Mouse (Mus musculus) skeletal muscle tissue, adult 2 months (tissue): ENCODE measurements at regions not wholly inside any gene's neighbourhood (a gene's known extent, or its start where the extent isn't known, plus 50 kb on each side); places are given as distances from the start of the nearest gene placed in this dataset.

Experiments used
- DNase-seq: peaks from one replicate; pipeline ENCODE4 v3.0.0-alpha.2; 2012; ENCODE audit warnings: low read depth, low spot score

DNA sequence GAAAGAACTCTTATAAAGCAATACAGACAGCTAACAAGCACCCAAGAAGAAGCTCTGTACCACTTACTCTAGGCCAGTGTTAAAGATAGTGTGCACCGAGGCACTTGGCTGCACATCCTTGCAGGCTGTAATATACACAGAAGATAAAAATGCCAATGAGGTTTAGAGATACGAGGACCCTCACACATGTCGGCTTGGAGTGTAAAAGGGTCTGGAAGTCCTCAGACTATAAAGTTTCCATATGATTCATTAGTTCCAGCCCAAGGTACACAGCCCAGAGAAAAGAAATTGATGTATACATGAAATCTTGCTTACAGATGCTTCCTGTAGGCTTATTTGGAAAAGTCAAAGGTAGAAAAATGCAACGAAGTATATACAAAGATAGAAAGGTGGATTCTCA is 800.3 kb upstream of the Lrrc6 start:
- DNase-seq: no peak

DNA sequence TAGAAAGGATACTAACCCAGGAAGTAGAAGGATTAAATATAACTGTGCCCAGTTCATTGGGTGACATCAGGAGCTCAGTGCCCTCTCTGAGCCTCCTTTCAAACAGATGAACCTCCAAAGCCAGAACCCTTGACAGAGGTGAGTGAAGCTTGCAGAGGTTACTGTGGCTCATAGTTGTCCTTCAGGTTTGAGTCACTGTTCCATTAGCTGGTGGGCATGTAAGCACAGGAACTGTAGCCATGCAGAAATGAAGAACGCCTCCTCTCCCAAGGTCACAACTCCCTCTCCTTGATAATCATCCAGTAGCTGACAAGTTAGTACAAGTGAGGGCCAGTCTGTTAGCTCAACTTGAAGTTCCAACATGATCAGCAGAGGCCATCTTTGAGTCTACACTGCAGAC is 794.1 kb upstream of the Lrrc6 start:
- no peak for DNase-seq

DNA sequence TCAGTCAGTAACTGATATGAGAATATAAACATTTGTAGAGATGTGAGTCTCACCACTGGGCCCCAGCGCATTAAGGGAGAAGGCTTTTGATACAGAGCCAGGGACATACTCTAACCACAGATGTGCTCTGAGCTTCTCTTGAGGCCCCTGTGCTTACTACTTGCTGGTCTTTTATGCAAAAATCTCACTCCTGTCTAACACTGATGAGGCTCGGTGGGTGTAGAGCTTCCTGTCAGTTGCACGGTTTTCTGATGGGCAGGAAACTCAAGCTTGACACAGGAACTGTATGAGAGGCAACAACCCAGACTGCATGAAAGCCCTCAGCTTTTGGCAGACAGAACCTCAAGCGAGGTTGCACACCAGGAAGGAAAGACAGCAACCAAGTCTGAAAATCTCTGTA is 789.0 kb upstream of the Lrrc6 start:
- DNase-seq: no peak

DNA sequence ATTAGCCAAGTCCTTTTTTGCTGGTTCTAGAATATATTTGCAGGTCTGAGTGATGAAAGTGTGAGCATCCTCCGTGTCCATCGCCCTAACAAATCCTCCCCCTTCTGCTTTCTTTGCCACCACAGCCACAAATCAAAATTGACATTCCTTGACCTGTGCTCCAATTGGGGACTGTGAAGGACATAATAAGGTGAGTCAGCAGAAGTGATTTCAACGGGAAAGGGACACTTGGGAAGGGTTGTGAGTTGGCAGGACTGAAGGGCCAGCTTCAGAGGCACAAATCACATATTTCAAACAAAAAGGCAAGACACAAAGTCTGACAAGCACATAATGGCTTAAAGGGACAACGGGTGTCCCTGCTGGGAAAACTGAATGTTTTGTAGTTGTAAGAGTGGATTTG is 784.2 kb upstream of the Lrrc6 start:
- no peak for DNase-seq

DNA sequence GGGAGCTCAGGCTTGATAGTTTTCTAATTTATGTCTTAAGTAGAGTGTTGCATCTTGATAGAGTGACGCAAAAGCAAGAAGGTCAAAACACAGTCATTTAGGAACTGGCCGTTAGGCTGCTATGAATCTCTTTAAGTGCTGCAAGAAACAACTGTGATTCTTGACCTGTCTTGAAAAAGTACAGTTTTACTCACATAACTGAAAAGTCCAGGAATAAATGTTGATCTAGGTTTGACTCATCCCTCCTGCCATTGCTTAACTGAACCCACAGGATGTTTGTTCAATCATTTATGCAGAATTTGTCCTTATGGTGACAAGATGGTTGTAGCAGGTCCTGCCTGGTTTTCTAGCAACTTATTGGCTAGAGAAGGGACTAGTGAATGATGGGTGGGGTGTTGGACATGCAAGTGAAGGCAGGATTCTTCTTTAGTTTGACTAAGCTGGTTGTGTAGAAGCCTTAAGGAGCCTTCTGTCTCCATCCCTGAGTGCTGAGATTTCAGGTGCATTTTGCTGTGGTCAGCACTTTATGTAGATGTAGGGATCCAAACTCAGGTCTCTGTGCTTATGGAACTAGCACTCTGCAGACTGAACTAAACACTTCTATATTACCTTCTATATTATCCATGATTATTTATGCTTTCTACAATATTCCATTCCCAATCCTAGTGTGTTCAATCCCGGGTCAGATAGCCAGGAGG is 782.7 kb upstream of the Lrrc6 start:
- no peak for DNase-seq

DNA sequence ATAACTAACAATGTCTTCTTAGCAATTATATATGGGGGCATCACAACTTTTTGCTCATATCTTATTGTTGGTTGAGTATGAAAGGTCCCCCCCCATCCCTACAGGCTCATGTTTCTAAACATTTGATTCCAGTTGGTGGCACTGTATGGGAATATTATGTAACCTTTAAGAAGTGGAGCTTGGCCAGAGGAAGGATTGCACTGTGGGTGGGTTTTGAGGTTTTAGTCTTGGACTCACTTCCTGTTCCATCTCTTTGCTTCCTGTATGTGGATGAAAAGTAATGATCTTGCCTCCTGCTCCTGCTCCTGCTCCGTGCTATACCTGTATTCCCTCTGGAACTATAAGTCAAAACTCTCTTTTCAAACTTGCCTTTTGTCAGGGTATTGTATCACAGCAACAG is 778.2 kb upstream of the Lrrc6 start:
- no peak for DNase-seq

DNA sequence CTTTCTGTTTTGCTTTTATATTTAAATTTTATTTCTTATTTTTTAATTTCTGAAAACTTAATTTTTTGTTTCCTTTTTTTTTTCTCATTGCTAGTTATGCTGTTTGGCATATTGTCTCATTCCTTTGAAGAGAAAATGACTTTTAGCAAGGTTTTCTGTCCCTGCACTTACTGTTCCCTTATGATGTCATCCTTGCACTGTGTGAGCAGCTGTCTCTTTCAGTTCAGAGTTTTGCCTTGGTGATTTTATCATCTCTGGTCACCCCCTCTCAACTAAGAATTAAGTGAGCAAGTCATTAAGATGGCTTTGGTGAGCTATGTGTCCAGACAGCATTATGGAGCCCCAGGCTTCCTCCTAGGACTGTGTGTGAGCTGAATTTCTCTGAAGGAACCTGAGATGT is 774.3 kb upstream of the Lrrc6 start:
- DNase-seq: no peak

DNA sequence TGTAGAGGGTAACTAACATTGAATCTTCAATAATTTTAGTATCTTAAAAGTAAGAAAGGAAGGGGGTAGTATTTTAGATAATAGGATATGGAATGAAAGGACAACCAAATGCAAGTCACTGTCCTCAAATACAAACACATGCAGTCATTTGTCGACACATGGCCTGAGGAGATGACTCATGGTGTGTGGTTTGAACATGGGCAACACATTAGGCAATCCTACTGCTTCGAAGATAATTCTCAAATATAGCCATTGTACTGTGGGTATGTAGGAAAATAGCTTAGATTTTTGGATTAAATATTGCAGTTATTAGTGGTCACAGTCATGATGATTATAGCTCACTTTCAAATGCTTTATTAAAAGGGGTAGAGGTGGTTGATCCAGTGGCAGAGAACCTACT is 771.7 kb upstream of the Lrrc6 start:
- DNase-seq: no peak

DNA sequence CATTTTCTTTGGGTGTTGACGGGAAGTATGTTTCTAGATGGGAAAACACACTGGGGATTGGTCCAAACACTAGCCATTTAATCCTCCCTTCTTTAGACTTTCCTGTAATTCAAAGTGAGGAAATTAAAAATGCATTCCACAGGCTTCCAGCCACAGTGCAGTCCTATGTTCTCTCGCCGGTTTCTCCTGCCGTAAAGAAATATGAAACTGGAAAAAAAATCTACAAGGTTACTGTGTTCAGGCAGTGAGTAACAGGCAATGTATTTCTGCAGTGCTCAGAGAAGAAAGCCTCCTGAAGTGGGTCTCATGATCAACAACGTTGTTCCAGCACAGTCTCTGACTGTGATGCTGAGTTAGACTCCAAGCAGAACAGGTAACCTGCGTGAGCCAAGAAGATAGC is 763.0 kb upstream of the Lrrc6 start:
- DNase-seq: no peak

DNA sequence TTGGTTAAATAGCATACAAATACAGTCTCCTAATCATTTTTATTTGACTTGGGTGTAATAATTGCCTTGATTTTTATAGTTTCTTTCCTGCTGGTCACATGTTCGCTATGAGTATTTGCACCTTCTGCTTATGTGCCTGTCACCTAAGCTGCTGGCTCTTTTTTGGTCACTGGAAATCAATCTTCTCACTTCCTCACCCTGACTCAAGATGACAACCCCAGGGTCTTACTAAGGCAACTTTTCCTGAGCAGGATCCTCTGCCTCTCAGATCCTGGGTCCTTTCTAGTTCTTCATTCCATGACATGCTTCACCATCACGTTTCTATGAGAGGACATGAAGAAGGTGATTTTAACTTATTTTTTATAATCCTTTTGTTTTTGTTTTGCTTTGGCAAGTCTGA is 762.6 kb upstream of the Lrrc6 start:
- no peak for DNase-seq

DNA sequence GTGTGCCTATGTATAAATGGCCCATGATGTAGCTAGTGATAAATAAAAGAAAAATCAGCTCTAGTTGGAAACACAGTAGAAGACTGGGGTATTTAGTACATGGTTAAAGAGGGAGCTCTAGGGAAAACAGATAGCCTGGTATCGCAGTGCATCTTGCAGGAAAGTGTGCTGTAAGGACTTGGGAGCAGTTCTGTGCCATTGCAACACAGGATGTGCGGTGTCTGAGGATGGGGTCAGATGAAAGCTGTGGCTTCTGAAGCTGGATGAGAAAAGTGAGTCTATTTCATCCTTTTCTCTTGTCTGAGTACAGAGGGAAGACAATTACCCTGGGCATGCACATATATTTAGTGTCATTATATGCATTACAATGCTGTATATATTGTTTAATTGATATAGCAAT is 761.6 kb upstream of the Lrrc6 start:
- DNase-seq: no peak

DNA sequence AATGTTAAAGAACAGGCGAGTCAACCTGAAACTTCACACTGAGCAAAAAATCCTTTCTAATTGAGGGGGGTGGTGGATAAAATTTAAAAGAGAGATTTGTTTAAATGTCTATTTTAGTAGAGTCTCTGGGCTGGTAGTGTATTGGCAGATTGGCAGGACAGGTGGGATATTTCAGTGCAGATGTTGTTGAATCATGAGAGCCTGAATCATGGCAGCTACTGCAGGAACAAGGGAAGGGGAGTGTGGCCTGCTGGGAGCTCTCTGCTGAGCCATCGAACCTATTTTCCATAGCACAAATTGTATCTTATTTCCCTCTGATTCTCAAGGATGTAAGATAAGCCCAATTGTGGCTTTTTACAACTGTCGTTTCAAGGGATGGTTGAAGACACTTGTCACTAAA is 760.0 kb upstream of the Lrrc6 start:
- DNase-seq: no peak

DNA sequence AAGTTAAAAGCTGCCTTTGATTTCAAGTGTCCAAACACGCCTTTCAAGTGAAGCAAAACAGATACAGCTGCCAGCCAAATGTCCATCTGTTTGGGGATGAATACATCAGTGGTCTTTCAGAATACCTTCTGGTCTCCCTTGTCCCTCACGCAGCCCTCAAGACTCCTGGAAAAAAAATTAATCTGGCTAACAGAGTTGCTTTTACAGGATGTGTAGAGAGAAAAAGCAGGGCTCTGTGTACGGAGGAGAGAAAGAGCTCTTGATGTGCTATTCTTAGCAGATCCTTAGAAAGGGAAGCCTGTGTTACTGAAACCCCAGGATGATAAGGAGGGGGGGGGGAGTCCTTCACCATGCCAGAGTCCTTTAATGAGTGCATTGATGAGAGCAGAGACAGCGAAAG is 748.4 kb upstream of the Lrrc6 start:
- no peak for DNase-seq

DNA sequence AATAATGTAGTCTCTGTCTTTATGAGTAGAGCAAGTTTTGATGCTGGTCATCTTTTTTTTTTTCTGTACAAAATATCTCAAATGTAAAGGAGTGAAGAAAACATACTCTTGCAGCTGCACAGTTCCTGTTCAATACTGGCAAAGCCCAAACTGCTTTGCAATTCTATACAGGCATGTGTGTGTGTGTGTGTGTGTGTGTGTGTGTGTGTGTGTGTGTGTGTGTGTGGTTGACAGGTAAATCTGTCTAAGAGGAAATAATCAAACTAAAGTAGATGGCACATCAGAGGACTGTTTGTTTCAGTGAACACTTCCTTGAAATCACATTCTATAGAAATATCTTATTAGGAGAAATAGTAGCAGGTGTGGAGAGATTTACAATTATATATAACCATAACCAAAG is 747.8 kb upstream of the Lrrc6 start:
- no peak for DNase-seq

DNA sequence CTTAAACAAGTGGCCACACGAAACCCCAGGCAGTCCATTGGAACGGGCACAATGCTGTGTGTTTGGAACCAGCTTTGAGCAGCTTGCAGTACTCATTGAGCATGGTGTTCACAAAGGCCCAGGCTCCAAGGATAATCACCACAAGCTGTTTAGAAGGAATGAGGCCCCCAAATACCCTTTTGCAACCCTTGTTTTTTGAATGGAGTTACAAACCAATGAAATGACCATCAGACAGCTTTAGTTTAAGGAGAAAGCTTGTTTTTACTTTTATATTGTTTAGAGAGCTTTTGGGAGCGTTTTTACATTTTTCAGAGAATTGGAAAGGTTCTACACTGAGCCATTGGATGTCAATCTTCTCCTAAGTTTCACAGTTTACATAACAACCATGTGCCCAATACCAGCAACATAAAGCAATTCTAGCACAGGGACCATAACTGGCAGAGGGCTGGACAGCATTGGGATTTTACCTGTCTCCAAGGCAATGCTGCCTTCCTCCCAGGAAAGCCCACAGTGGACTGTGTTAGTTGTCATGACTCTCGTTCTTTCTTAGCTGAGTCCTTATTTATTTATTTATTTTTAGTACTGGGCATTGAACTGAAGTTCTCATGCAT is 745.1 kb upstream of the Lrrc6 start:
- DNase-seq: no peak

DNA sequence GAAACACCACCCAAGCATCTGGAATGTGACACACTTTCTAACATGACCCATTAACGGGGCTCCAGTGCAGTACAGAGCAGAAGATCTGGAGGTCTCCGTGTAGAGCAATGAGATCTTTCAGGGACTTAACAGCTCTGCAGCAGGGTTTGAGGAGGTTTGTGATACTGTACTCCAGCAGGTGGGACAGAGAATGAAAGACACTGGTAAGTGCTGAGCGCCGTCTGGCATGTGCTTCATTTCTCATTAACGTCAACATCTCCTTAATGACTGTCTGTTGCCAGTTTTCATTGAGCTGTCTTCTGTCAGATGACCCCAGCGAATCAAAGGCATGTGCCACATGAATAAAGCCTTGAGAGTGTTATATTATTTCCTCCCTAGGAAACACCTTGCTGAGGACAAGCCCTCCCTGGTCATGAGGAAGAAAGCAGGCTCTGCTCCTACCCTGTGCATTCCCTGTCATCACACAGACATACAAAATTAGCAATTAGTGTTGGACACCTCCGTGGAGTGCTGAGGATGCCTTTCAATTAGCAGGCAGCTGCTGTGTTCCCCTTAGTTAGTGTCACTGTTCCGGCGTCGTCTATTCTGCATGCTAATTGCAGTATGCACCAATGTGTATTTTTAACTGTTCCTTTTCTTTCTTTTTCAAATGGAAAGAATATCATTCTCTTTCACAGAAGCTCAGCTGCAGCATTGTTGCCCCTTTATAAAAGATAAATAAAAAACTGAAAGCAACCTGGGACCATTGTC is 744.4 kb upstream of the Lrrc6 start:
- no peak for DNase-seq

DNA sequence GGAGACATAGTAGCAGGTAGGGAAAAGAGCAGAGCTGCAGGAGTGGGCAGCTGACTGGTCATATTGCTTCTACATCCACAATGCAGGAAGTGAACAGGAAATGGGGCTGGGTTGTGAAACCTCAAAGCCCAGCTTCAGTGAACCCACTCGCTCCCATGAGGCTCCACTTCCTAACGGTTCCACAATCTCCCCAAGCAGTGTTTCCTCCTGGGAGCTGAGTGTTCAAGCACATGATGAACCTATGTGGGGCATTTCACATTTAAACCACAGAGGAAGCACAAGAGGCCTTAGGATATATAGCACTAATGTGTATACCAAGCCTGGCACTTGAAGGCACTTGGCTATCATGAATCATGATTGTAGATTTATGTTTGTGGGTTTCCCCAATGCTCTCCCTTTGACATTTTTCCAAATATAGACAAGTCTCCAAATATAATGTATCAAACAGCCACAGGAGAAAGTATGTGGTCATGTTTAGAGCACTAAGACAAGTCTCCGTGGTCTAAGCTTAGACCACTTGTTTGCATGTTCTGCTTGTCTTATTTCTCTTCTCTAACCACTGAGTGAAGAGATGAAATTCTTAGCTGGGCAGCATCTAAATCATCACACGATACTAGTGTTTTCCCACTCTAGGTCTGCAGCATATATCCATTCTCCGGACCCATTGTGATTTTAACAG is 734.5 kb upstream of the Lrrc6 start:
- DNase-seq: no peak

DNA sequence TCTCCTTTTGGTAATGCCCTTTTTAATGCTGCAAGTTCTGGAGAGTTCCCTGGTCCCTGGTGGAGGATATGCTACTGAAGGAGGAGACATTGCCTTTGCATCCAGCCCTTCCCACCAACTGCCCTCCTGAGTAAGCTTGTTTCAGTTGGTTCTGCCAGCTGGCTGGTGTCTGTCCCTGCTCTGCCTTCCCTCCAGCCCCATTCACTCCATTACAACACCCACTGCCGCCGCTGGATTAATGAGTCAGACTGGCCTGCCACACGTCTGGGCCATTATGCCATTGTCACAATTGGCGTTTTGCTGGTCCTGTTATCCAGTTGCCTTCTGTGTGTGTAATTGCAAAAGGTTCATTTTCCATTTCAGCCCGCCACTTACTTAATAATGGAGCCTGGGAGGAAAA is 728.6 kb upstream of the Lrrc6 start:
- DNase-seq: no peak

DNA sequence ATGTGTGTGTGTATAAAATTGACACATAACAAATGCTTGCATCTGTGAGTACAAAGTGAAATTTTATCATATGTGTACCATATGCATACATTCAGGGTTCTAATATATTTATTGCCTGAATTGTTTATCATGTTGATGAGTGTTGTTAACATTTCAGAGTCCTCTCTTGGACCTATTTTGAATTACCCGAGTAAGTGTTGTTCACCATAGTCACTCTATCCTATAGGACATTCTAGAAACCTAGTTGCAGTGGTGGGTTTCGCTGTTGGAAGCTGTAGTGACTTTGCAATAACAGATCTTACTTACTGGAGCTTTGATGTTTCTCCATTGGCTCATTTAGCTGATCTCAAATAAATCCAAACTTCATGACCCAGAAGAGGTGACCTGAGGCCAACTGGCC is 727.9 kb upstream of the Lrrc6 start:
- DNase-seq: no peak

DNA sequence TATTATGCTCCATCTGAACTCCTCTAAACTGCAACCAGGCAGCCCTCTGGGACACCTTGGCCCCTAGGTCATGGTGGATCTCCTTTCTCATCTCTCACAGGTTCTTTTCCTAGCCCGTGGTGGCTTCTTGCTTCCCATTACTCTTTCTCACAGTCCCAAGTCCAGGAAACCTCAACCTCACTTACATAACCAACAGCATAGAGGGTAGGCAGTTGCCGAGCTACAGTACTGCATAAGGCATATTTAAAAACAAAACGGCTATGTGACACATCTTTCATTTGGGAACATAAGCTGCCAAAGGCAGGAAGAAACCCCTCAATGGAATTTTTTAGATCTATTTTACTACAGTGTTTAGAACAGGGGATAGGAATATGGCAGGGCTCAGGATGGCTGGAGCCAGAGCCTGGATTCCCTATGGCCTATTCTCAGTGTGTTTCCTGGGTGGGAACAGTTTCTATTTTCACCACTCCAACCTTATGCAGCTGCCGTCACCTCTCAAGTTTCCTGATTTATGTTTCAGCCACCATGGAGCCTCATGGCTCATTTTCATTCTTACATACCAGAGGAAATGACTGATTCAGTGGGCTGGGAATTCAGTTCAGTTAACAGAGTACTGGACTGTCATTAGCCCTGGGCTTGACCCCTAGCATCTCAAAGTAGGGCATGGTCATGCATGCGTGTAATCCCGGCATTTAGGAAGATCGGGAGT is 726.9 kb upstream of the Lrrc6 start:
- peak; percentile 67 for DNase-seq

DNA sequence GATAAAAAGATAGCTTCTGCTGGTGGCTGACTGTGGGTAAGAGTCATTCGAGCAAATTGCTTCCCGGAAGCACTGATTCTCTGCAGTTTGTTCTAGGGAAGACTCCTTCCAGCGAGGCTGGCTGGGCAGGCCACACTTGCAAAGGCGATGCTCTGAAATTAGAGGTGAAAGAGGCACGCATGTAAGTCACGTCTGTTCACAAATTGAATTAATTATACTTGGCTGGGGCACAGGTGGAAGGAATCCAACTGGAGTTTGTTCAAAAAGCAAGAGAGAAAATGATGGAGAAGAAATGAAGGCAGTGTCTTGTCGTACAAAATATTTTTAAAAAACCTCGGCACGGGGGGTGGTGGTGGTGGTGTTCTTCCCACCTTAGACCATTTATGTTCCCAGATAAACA is 726.2 kb upstream of the Lrrc6 start:
- DNase-seq: no peak
